Mouse (Mus musculus) monocyte, adult 2 months (primary cell): ENCODE measurements at regions not wholly inside any gene's neighbourhood (a gene's known extent, or its start where the extent isn't known, plus 50 kb on each side); places are given as distances from the start of the nearest gene placed in this dataset.

ENCODE experiments used
- DNase-seq, 2 experiments: peaks; one replicate each; pipeline ENCODE4 v3.0.0; 2022; ENCODE audit warnings: low spot score in 2 of 2, low read depth in 1 of 2

- no peak for DNase-seq
Observed at GRCm38 (mm10) chr6:50713297-50713696, 59.1 kb upstream of the Npvf start.

GRCm38 (mm10) chr6:50718631-50719030 is 64.4 kb upstream of the Npvf start:
- no peak for DNase-seq

- no peak for DNase-seq
Observed at GRCm38 (mm10) chr6:50720346-50720745, 66.1 kb upstream of the Npvf start.

GRCm38 (mm10) chr6:50725640-50726039 is 71.4 kb upstream of the Npvf start:
- no peak for DNase-seq

- no peak for DNase-seq
Observed at GRCm38 (mm10) chr6:50726166-50726591, 71.9 kb upstream of the Npvf start.

- DNase-seq, result no peak
Observed at GRCm38 (mm10) chr6:50730744-50731718, 76.8 kb upstream of the Npvf start.

- no peak for DNase-seq
Observed at GRCm38 (mm10) chr6:50734701-50735100, 80.5 kb upstream of the Npvf start.

- no peak for DNase-seq
Observed at GRCm38 (mm10) chr6:50735825-50736224, 81.6 kb upstream of the Npvf start.

- DNase-seq, result no peak
Observed at GRCm38 (mm10) chr6:50742009-50742408, 87.8 kb upstream of the Npvf start.

GRCm38 (mm10) chr6:50744462-50745166 is 90.4 kb upstream of the Npvf start:
- no peak for DNase-seq

GRCm38 (mm10) chr6:50753151-50753550 is 98.9 kb upstream of the Npvf start:
- no peak for DNase-seq

GRCm38 (mm10) chr6:50754786-50755185 is 100.5 kb upstream of the Npvf start:
- DNase-seq, result no peak

GRCm38 (mm10) chr6:50760367-50760766 is 106.1 kb upstream of the Npvf start:
- no peak for DNase-seq

- DNase-seq, result no peak
Observed at GRCm38 (mm10) chr6:50763121-50763520, 108.9 kb upstream of the Npvf start.

- no peak for DNase-seq
Observed at GRCm38 (mm10) chr6:50766442-50766915, 112.2 kb upstream of the Npvf start.

GRCm38 (mm10) chr6:50767126-50767525 is 112.9 kb upstream of the Npvf start:
- DNase-seq, result no peak

GRCm38 (mm10) chr6:50767827-50768226 is 113.6 kb upstream of the Npvf start:
- DNase-seq, result no peak

- no peak for DNase-seq
Observed at GRCm38 (mm10) chr6:50769101-50769500, 114.9 kb upstream of the Npvf start.

- DNase-seq, result no peak
Observed at GRCm38 (mm10) chr6:50770481-50770880, 116.2 kb upstream of the Npvf start.

- DNase-seq, result no peak
Observed at GRCm38 (mm10) chr6:50775637-50776036, 121.4 kb upstream of the Npvf start.

- DNase-seq, result no peak
Observed at GRCm38 (mm10) chr6:50776236-50776832, 122.1 kb upstream of the Npvf start.
